Mouse (Mus musculus) embryonic stem cell, embryonic (primary cell): ENCODE data around the gene Mindy2.

ENCODE experiments used
- CTCF ChIA-PET, 4 experiments: fragments of 300-600 bp in 2 of 4; fragments of 350-600 bp in 2 of 4; sonication (Branson Sonifier 250); formaldehyde crosslinking; loops; one replicate each; lab custom pipeline; 2022; ENCODE audit warnings: inconsistent platforms in 2 of 4; lab: Charles Lee
- POLR2A ChIA-PET, 4 experiments: fragments of 300-600 bp in 2 of 4; fragments of 350-600 bp in 2 of 4; sonication (Branson Sonifier 250); formaldehyde crosslinking; loops; one replicate each; lab custom pipeline; 2022; ENCODE audit warnings: antibody characterized with exemption in 4 of 4, inconsistent platforms in 1 of 4; lab: Charles Lee

The Mindy2 gene

GRCm38 (mm10) chr9:70671772-70672579 is 15.0 kb upstream of the Mindy2 start:
- ChIA-PET POLR2A (interaction anchor here in 1 of 4 experiments (0.6 to 0.7 kb wide), 2 partner anchors 34 to 171 kb away, joined by 4 to 5 read pairs; no protein-coding TSS in a partner anchor), CTCF (interaction anchor here in 3 of 4 experiments (0.6 kb wide), 3 partner anchors 258 to 546 kb away, joined by 3 to 4 read pairs (median 4); no protein-coding TSS in a partner anchor)

GRCm38 (mm10) chr9:70671278-70671677 is 14.3 kb upstream of the Mindy2 start:
- ChIA-PET CTCF (no interaction called here), POLR2A (interaction anchor here in 1 of 4 experiments (0.6 kb wide), 1 partner anchor 17 kb away, joined by 3 read pairs; no protein-coding TSS in a partner anchor)

GRCm38 (mm10) chr9:70670381-70670780 is 13.4 kb upstream of the Mindy2 start:
- POLR2A ChIA-PET: interaction anchor here in 1 of 4 experiments (0.6 to 1.6 kb wide), 2 partner anchors 8 to 485 kb away, joined by 3 read pairs; no protein-coding TSS in a partner anchor
- CTCF ChIA-PET: interaction anchor here in 1 of 4 experiments (0.7 kb wide), 1 partner anchor 1087 kb away, joined by 3 read pairs; no protein-coding TSS in a partner anchor

GRCm38 (mm10) chr9:70669197-70669596 is 12.2 kb upstream of the Mindy2 start:
- POLR2A ChIA-PET: interaction anchor here in 2 of 4 experiments (1.0 to 1.6 kb wide), 2 partner anchors 9 to 12 kb away, joined by 3 read pairs; partner anchors contain the start of gene Mindy2 (in 1 of the 2)
- CTCF ChIA-PET: interaction anchor here in 2 of 4 experiments (0.6 kb wide), 2 partner anchors 253 to 520 kb away, joined by 3 to 17 read pairs; no protein-coding TSS in a partner anchor

- ChIA-PET CTCF (no interaction called here), POLR2A (no interaction called here)
Measured at GRCm38 (mm10) chr9:70668048-70668447, 11.1 kb upstream of the Mindy2 start.

- CTCF ChIA-PET: interaction anchor here in 1 of 4 experiments (1.0 kb wide), 1 partner anchor 11 kb away, joined by 3 read pairs; the partner anchor contains the start of gene Gm10642
- POLR2A ChIA-PET: no interaction called here
Measured at GRCm38 (mm10) chr9:70666811-70667210, 9.8 kb upstream of the Mindy2 start.

GRCm38 (mm10) chr9:70665372-70666145 is 8.6 kb upstream of the Mindy2 start:
- ChIA-PET CTCF (interaction anchor here in 1 of 4 experiments (0.7 to 2.2 kb wide), 2 partner anchors 9 to 59 kb away, joined by 4 read pairs; partner anchors contain the start of genes Gm10642 and Mindy2), POLR2A (interaction anchor here in 2 of 4 experiments (0.7 to 1.3 kb wide), 3 partner anchors 10 to 130 kb away, joined by 3 to 4 read pairs (median 3); partner anchors contain the start of gene Gm10642 (in 1 of the 2))

GRCm38 (mm10) chr9:70664847-70665246 is 7.9 kb upstream of the Mindy2 start:
- ChIA-PET CTCF (interaction anchor here in 1 of 4 experiments (0.7 to 2.2 kb wide), 2 partner anchors 9 to 58 kb away, joined by 4 read pairs; partner anchors contain the start of genes Gm10642 and Mindy2), POLR2A (interaction anchor here in 2 of 4 experiments (0.7 to 1.3 kb wide), 4 partner anchors 9 to 261 kb away, joined by 3 to 4 read pairs (median 3); partner anchors contain the start of gene Gm10642 (in 1 of the 2))

GRCm38 (mm10) chr9:70658266-70658665 is 1.3 kb upstream of the Mindy2 start:
- CTCF ChIA-PET: no interaction called here
- POLR2A ChIA-PET: interaction anchor here in 1 of 4 experiments (0.7 kb wide), 1 partner anchor 163 kb away, joined by 3 read pairs; no protein-coding TSS in a partner anchor

GRCm38 (mm10) chr9:70656130-70657007 is 605 bp downstream of the Mindy2 start, which contains the start of gene Gm10642:
Gm10642 (plus strand) TSS chr9:70656251.
- CTCF ChIA-PET: interaction anchor here in 3 of 4 experiments (0.6 to 1.4 kb wide), 7 partner anchors 9 to 532 kb away, joined by 3 to 4 read pairs (median 3); no protein-coding TSS in a partner anchor
- POLR2A ChIA-PET: interaction anchor here in 3 of 4 experiments (0.6 to 1.5 kb wide), 10 partner anchors 8 to 598 kb away, joined by 3 to 4 read pairs (median 3); partner anchors contain the start of gene Sltm (in 2 of the 3)

- ChIA-PET CTCF (interaction anchor here in 3 of 4 experiments (0.6 to 1.4 kb wide), 6 partner anchors 10 to 533 kb away, joined by 3 to 4 read pairs (median 4); no protein-coding TSS in a partner anchor), POLR2A (interaction anchor here in 2 of 4 experiments (1.2 to 1.4 kb wide), 3 partner anchors 9 to 572 kb away, joined by 3 read pairs; no protein-coding TSS in a partner anchor)
Measured at GRCm38 (mm10) chr9:70655764-70656129, 1.2 kb downstream of the Mindy2 start.

- ChIA-PET POLR2A (interaction anchor here in 2 of 4 experiments (0.6 kb wide), 2 partner anchors 42 to 551 kb away, joined by 3 to 5 read pairs; no protein-coding TSS in a partner anchor), CTCF (no interaction called here)
Measured at GRCm38 (mm10) chr9:70654496-70654895, 2.5 kb downstream of the Mindy2 start.

GRCm38 (mm10) chr9:70653875-70654274 is 3.1 kb downstream of the Mindy2 start:
- POLR2A ChIA-PET: interaction anchor here in 1 of 4 experiments (0.7 kb wide), 3 partner anchors 66 to 298 kb away, joined by 3 read pairs; no protein-coding TSS in a partner anchor
- CTCF ChIA-PET: no interaction called here

GRCm38 (mm10) chr9:70652221-70652620 is 4.8 kb downstream of the Mindy2 start:
- POLR2A ChIA-PET: no interaction called here
- CTCF ChIA-PET: no interaction called here

- ChIA-PET CTCF (no interaction called here), POLR2A (no interaction called here)
Measured at GRCm38 (mm10) chr9:70650994-70651393, 6.0 kb downstream of the Mindy2 start.

GRCm38 (mm10) chr9:70650260-70650659 is 6.7 kb downstream of the Mindy2 start:
- ChIA-PET POLR2A (no interaction called here), CTCF (no interaction called here)

GRCm38 (mm10) chr9:70636748-70637147 is 20.2 kb downstream of the Mindy2 start:
- ChIA-PET POLR2A (no interaction called here), CTCF (no interaction called here)
